Mouse (Mus musculus): ENCODE measurements around the gene Armcx1. TPM values are rescaled to one million over a fixed set of nuclear protein-coding genes. Genes with fewer than 3 reads are reported as not detected.

Gene Armcx1
- polyA plus RNA-seq (2012; rRNA removed): 0.17 and 0.42 TPM in 2 replicates

DNA sequence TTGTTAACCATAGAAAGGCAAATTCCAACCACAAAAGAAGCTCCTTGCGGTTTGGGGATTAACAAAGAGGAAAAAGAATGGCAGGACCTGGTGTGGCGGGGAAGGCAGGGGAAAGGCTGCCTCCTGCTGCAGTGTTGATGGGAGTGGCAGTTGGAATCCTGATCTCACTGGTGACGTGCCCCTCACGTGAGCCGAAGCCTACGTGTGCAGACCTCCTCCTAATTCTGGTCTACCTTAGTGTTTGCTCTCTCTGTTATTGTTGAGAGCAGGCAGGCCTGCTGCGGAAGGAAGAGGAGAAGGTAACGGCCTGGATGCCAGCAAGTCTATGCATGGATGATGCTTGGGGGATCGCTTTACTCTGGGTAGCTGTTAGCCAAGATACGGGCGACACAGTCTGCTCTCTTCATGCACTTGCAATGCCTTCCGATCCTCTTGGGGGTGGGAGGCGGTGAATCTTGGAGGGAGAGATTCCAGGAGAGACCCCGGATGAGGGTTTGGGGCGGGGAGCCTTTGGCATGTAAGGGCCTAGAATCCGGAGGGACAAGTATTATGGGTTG lies at the start of gene Armcx1:
Armcx1 (plus strand) TSS at position 212 of the 557 bp plus-strand sequence.

DNA sequence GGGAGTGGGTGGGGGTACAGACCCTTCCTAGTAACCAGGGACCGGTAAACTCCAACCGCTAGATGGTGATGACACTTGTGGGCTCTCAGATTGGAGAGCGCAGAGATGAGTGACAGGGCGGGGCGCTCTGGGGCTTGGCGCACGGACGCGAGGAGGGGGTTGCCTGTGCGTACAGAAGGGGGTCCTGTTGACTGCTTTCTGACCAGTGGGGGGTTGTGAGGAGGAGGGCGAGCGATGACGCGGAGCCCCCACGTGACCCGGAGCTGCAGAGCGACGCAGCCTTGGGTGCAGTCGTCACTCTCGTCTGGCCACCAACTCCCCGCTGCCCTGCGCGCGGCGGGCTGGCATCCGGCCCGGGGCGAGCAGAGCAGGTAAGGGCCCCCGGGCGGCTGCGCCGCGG lies 31.5 kb upstream of the Armcx1 start, which contains the start of gene Armcx4:
Armcx4 (plus strand) TSS at position 253 of the 400 bp plus-strand sequence.

DNA sequence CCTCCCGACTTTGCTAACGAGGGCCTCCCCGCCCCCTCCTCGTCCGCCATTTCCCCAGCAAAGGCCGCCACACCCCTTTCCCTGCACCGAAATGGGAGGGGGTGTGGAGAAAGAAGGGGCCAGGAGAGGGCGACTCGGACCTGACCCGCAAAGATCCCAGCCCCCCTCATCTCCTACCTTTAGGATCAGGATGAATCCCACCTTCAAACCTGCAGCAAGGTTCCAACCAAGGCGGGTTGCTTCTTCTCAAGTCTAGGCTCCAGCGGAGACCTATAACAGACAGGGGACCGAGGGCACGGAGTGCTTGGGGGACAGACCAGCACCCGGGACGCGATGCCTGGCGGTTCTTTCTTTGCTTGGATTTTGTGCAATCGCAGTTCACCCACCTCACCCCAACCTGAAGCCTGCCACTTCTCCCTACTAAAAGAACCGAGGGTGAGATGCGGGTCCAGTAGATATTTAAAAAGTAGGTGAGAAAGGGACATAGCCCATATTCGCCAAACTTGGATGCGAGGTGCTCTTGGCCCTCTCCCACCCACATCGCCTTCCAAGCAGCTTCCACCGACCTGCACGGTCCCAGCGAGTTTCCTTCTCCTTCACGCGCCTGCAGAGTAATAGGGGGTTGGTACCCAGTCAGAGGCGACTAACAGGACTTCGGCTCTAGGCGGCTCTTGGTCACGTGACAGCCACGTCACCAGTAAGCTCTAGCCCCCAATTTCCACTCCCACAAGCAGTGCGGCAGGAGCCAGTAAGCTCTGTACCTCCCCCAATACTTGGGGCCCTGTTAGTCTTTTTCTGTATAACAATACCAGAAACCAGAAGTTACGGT lies 33.2 kb downstream of the Armcx1 start, which contains the start of gene Armcx6:
Armcx6 (minus strand) TSS at position 654 of the 829 bp plus-strand sequence.

GRCm38 (mm10) chrX:134756434-134757292 lies 38.9 kb downstream of the Armcx1 start, which contains the start of gene Armcx3:
Armcx3 (plus strand) TSS chrX:134756595.

Other genes starting within 250 kb of the Armcx1 start
- not detected in 2 replicates for gene Taf7l, start 241.5 kb upstream of the Armcx1 start, polyA plus RNA-seq (2012; rRNA removed)
- gene Timm8a1, start 176.1 kb upstream of the Armcx1 start, polyA plus RNA-seq (2012; rRNA removed): 0.09 and 0.17 TPM in 2 replicates
- gene Btk, start 134.4 kb upstream of the Armcx1 start, polyA plus RNA-seq (2012; rRNA removed): 0.08 and 0.19 TPM in 2 replicates
- gene Rpl36a, start 132.3 kb upstream of the Armcx1 start, polyA plus RNA-seq (2012; rRNA removed): 4.6 and 8.8 TPM in 2 replicates
- 0.45 and 0.51 TPM in 2 replicates for gene Gla, start 116.8 kb upstream of the Armcx1 start, polyA plus RNA-seq (2012; rRNA removed)
- gene Hnrnph2, start 116.8 kb upstream of the Armcx1 start, polyA plus RNA-seq (2012; rRNA removed): 0.92 and 1.3 TPM in 2 replicates
- gene Armcx4, start 31.4 kb upstream of the Armcx1 start, polyA plus RNA-seq (2012; rRNA removed): 0.09 and 0.11 TPM in 2 replicates
- 0.33 and 0.36 TPM in 2 replicates for gene Armcx6, start 33.5 kb downstream of the Armcx1 start, polyA plus RNA-seq (2012; rRNA removed)
- gene Armcx3, start 38.6 kb downstream of the Armcx1 start, polyA plus RNA-seq (2012; rRNA removed): 0.42 and 1.4 TPM in 2 replicates
- 5.7 and 6.3 TPM in 2 replicates for gene Armcx2, start 91.3 kb downstream of the Armcx1 start, polyA plus RNA-seq (2012; rRNA removed)
- gene Nxf2, start 246.8 kb downstream of the Armcx1 start, polyA plus RNA-seq (2012; rRNA removed): not detected in 2 replicates

Measured in stomach, adult 2 months (tissue).